Mouse (Mus musculus): Measurements from ENCODE around the gene Spns3. TPM values are rescaled to one million over a fixed set of nuclear protein-coding genes. Genes with fewer than 3 reads are reported as not detected.

Gene Spns3
- total and polyA plus RNA-seq, 2 experiments from 2014 or later, result 0.10 to 0.25 TPM

DNA sequence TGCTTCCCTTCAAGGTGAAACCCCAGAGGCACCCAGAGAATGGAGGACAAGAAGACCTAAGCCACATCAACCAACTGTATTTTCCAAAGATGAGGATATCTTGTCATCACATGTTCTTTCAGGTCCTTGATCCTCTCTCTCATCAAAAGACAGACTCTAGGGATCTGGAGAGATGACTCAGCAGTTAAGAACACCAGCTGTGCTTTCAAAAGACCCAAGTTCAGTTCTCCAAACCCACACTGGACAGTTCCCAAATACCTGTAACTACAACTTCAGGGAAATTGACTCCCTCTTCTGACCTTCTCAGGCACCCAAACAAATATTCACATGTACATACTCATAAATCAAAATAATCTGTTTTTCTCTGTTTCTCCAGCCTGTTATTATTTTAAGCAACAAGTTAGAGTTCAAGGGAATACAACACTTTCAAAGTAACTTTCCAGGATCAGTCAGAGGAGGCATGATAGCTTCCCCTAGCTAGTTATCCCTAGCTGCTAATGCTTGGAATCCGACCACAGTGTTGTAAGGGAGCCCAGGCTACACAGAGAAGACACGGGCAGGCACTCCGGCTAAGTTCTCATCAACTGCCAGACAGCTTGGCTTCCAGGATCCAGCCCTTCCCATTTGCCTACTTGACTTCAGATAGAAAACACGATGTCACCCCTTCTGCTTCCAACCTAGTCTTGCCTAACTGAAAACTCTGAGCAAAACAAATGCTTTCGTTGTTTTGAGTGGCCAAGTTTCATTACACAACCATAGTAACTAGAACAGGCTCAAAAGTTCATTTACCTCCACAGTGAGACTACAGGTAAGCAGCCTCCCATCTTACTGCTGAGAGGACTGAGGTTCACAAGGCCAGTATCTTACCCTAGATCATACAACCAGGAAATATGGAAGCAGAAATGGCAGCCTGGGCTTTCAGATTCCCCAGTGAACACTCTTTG lies 28.4 kb downstream of the Spns3 start:
- Histone ChIP-seq H3K36me3 (ENCODE audit: insufficient read depth, low read length) (no peaks in the 10 kb centered on the region), H3K9me3 (ENCODE audit: low read length) (no peaks in the 10 kb centered on the region), H3K27ac (no peak overlapping the region), H3K4me2 (ENCODE audit: low read depth, low read length) (no peak overlapping the region), H3K27me3 (ENCODE audit: insufficient read depth, low read length) (no peaks in the 10 kb centered on the region), H3K4me3 (ENCODE audit: low read length) (no peak overlapping the region), H3K4me1 (ENCODE audit: insufficient read depth, low read length) (peaks cover 6% of the 10 kb centered on the region; the same call in 1 of the 2 replicates), H3K9ac (replicated peaks; ENCODE audit: low read length) (no peak overlapping the region)
- WGBS, result 73% methylated on average over 5 of the region's 5 CpGs
- no peak for DNase-seq (ENCODE audit: low spot score)
- no peak for TF ChIP-seq CTCF (IDR thresholded peaks at IDR 0.05; ENCODE audit: low read depth)
- ATAC-seq, result no peak

DNA sequence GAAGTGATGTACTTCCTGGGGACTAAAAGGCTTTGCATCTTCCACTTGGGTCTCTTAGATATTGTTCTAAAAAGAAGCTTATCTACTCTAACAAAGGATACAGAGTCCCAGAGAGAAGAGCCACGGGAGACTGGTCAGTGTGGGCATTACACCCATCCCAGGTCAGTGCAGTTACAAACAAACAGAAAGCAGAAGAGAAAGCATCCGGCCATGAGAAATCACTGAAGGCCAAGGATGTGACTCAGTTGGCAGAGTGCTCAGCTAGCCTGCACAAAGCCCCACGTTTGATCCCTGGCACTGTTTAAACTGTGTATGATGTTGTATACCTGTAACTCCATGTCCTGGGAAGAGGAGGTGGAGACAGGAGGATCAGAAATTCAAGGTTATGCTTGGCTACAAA lies 30.4 kb downstream of the Spns3 start:
- WGBS, result 66% methylated on average over 3 of the region's 3 CpGs
- Histone ChIP-seq H3K27ac (no peak overlapping the region), H3K4me2 (ENCODE audit: low read depth, low read length) (no peak overlapping the region), H3K4me3 (ENCODE audit: low read length) (no peak overlapping the region), H3K27me3 (ENCODE audit: insufficient read depth, low read length) (no peaks in the 10 kb centered on the region), H3K4me1 (ENCODE audit: insufficient read depth, low read length) (peaks cover 6% of the 10 kb centered on the region; the same call in 1 of the 2 replicates), H3K9me3 (ENCODE audit: low read length) (no peaks in the 10 kb centered on the region), H3K9ac (replicated peaks; ENCODE audit: low read length) (no peak overlapping the region), H3K36me3 (ENCODE audit: insufficient read depth, low read length) (no peaks in the 10 kb centered on the region)
- TF ChIP-seq CTCF (IDR thresholded peaks at IDR 0.05; ENCODE audit: low read depth), result no peak
- DNase-seq (ENCODE audit: low spot score), result no peak
- no peak for ATAC-seq

DNA sequence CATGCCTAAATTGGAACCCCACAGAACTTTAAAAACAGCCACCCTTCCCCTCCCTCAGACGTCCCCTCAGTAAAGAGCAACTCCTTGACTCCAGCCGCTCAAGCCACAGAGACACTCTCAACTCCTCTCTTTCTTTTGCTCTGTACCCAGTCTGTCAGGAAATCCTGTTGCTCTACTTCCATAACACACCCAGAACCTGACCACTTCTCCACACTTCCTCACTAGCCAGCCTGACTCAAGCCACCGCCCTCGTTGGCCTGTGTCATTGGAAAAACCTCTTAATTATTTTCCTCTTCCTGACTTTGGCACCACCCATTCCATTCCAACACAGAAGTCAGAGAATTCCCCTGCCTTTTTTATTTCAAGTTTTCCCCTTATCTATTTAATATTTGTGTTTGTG lies 31.1 kb downstream of the Spns3 start:
- no peak for ATAC-seq
- H3K4me1 ChIP-seq (ENCODE audit: insufficient read depth, low read length), result peaks cover 6% of the 10 kb centered on the region; the same call in 1 of the 2 replicates
- WGBS, result 77% methylated on average over 4 of the region's 4 CpGs
- H3K4me2 ChIP-seq (ENCODE audit: low read depth, low read length), result no peak overlapping the region
- TF ChIP-seq CTCF (IDR thresholded peaks at IDR 0.05; ENCODE audit: low read depth), result no peak
- no peak overlapping the region for H3K4me3 ChIP-seq (ENCODE audit: low read length)
- H3K36me3 ChIP-seq (ENCODE audit: insufficient read depth, low read length), result no peaks in the 10 kb centered on the region
- no peak for DNase-seq (ENCODE audit: low spot score)
- no peaks in the 10 kb centered on the region for H3K9me3 ChIP-seq (ENCODE audit: low read length)
- no peaks in the 10 kb centered on the region for H3K27me3 ChIP-seq (ENCODE audit: insufficient read depth, low read length)
- no peak overlapping the region for H3K9ac ChIP-seq (replicated peaks; ENCODE audit: low read length)
- H3K27ac ChIP-seq, result no peak overlapping the region

DNA sequence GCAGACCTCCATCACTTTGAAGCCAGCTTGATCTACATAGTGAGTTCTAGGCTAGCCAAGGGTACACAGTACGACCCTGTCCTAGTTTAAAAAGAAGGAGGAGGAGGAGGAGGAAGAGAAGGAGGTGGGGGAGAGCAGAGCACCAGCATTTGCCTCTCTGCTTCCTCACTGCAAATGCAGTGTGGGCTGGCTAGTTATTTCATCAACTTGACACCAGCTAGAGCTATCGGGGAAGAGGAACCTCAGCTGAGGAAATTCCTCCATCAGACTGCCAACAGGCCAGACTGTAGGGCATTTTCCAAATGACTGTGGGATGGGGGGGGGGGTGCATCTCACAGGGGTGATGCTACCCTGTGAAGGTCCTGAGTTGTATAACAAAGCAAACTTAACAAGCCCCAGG lies 31.9 kb downstream of the Spns3 start:
- Histone ChIP-seq H3K9me3 (ENCODE audit: low read length) (no peaks in the 10 kb centered on the region), H3K4me2 (ENCODE audit: low read depth, low read length) (no peak overlapping the region), H3K36me3 (ENCODE audit: insufficient read depth, low read length) (no peaks in the 10 kb centered on the region), H3K9ac (replicated peaks; ENCODE audit: low read length) (no peak overlapping the region), H3K27me3 (ENCODE audit: insufficient read depth, low read length) (no peaks in the 10 kb centered on the region), H3K4me3 (ENCODE audit: low read length) (no peak overlapping the region), H3K27ac (no peak overlapping the region), H3K4me1 (ENCODE audit: insufficient read depth, low read length) (peaks cover 6% of the 10 kb centered on the region; the same call in 1 of the 2 replicates)
- DNase-seq (ENCODE audit: low spot score), result no peak
- no peak for ATAC-seq
- WGBS, result 74% methylated on average over 2 of the region's 2 CpGs
- no peak for TF ChIP-seq CTCF (IDR thresholded peaks at IDR 0.05; ENCODE audit: low read depth)

DNA sequence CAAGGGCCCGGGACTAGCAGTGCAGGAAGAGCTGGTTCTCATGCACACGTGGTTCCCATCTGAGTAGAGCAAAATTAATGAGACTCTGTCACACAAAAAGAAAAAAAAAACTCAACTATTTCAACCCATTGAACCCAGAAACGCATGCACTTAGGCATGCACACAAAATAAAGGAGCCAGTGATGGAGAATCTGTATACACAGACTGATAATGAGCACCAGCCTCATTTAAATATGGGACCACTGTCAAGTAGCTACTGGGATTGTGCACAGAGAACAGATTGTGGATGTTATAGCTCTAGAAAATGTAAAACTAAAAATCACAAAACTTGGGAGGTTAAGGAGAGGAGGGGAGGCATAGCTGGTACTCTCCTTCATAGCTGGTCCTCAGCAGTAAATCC lies 35.3 kb downstream of the Spns3 start:
- Histone ChIP-seq H3K4me2 (ENCODE audit: low read depth, low read length) (no peak overlapping the region), H3K27ac (no peak overlapping the region), H3K4me3 (ENCODE audit: low read length) (no peak overlapping the region), H3K9me3 (ENCODE audit: low read length) (no peaks in the 10 kb centered on the region), H3K9ac (replicated peaks; ENCODE audit: low read length) (no peak overlapping the region), H3K4me1 (ENCODE audit: insufficient read depth, low read length) (no peaks in the 10 kb centered on the region), H3K27me3 (ENCODE audit: insufficient read depth, low read length) (no peaks in the 10 kb centered on the region), H3K36me3 (ENCODE audit: insufficient read depth, low read length) (no peaks in the 10 kb centered on the region)
- TF ChIP-seq CTCF (IDR thresholded peaks at IDR 0.05; ENCODE audit: low read depth), result no peak
- 50% methylated on average over 3 of the region's 3 CpGs for WGBS
- no peak for ATAC-seq
- DNase-seq (ENCODE audit: low spot score), result no peak

DNA sequence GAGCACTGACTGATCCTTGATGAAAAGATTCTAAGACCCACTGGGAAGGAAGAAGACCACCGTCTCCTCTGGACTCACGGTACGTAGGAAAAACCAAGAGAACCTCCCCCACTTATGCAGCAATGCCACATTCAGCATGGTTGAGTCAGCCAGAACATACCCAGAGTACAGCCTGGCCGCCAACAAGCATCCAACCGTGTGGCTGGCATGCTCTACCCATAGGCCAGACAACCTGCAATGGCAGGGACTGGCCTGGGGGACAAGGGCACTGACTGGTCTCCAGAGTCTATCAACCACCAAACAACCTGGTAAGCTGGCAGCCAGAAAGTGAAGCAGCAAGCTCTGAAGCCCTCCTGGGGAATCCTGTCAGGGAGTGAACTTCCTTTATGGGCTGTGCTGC lies 41.7 kb downstream of the Spns3 start:
- H3K9me3 ChIP-seq (ENCODE audit: low read length), result no peaks in the 10 kb centered on the region
- H3K4me2 ChIP-seq (ENCODE audit: low read depth, low read length), result no peak overlapping the region
- no peak overlapping the region for H3K27ac ChIP-seq
- 84% methylated on average over 5 of the region's 5 CpGs for WGBS
- no peak overlapping the region for H3K9ac ChIP-seq (replicated peaks; ENCODE audit: low read length)
- H3K4me3 ChIP-seq (ENCODE audit: low read length), result no peak overlapping the region
- ATAC-seq, result no peak
- DNase-seq (ENCODE audit: low spot score), result no peak
- no peak for TF ChIP-seq CTCF (IDR thresholded peaks at IDR 0.05; ENCODE audit: low read depth)
- H3K36me3 ChIP-seq (ENCODE audit: insufficient read depth, low read length), result no peaks in the 10 kb centered on the region
- no peaks in the 10 kb centered on the region for H3K27me3 ChIP-seq (ENCODE audit: insufficient read depth, low read length)
- H3K4me1 ChIP-seq (ENCODE audit: insufficient read depth, low read length), result peaks cover 4% of the 10 kb centered on the region; the same call in 1 of the 2 replicates

DNA sequence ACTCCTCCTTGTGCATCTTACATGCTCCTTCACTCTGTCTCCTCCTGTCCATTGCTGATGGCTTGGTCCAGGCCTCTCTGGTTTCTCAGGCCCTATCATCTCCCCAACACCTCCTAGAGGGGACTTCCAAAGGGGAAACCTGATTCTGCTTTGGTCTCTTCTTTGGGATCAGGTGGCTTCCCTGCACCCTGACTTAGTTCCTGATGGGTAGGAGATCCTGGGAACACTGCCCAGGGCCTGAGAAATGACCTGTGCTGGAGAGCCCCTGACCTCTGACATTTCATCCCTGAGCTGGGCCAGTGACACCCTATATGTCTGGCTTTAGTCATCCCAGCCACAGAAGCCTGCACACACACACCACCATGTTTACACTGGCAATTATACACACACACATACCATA lies 42.7 kb downstream of the Spns3 start:
- no peak for TF ChIP-seq CTCF (IDR thresholded peaks at IDR 0.05; ENCODE audit: low read depth)
- H3K9ac ChIP-seq (replicated peaks; ENCODE audit: low read length), result no peak overlapping the region
- no peaks in the 10 kb centered on the region for H3K9me3 ChIP-seq (ENCODE audit: low read length)
- H3K4me3 ChIP-seq (ENCODE audit: low read length), result no peak overlapping the region
- no peak for DNase-seq (ENCODE audit: low spot score)
- no peaks in the 10 kb centered on the region for H3K27me3 ChIP-seq (ENCODE audit: insufficient read depth, low read length)
- H3K27ac ChIP-seq, result no peak overlapping the region
- no peak overlapping the region for H3K4me2 ChIP-seq (ENCODE audit: low read depth, low read length)
- ATAC-seq, result no peak
- H3K36me3 ChIP-seq (ENCODE audit: insufficient read depth, low read length), result no peaks in the 10 kb centered on the region
- H3K4me1 ChIP-seq (ENCODE audit: insufficient read depth, low read length), result peaks cover 4% of the 10 kb centered on the region; the same call in 1 of the 2 replicates
